Mouse (Mus musculus) heart, postnatal 10 days (tissue): Measurements from ENCODE around the gene Phyh. TPM values are rescaled to one million over a fixed set of nuclear protein-coding genes. Genes with fewer than 3 reads are reported as not detected.
"Not testable (repeated sequence)": the region's sequence is repeated elsewhere in the genome, so short reads cannot be mapped to it uniquely, and the experiment has no call there.

Experiments used
- DNase-seq, 2 experiments: peaks; one replicate each; pipeline ENCODE4 v3.0.0; 2021
- intact Hi-C: fragments of 180-260 bp; cut with DNase I; formaldehyde crosslinking; loops from one replicate; pipeline ENCODE4 v1.15.1; 2025
- total RNA-seq, 2 experiments: library from RNA; stranded (reverse); gene quantifications; 2 replicates each; pipeline ENCODE4 v1.2.3; 2021

Phyh gene
- total RNA-seq, 2 experiments from 2014 or later, result 417 to 432 TPM

GRCm38 (mm10) chr2:4913949-4914348 is 4.9 kb upstream of the Phyh start:
- intact Hi-C loops, result no loop called here

GRCm38 (mm10) chr2:4916037-4916436 is 2.8 kb upstream of the Phyh start:
- DNase-seq, result no peak
- intact Hi-C loops, result loop anchor here (2.0 to 5.0 kb wide), 4 partner anchors 81 to 855 kb away; partner anchors contain the start of gene Mcm10

More at GRCm38 (mm10) chr2:4913949-4914348, 4.9 kb upstream of the Phyh start:
- no peak for DNase-seq

GRCm38 (mm10) chr2:4917326-4918021 is 1.3 kb upstream of the Phyh start:
- intact Hi-C loops, result loop anchor here (1.0 to 5.0 kb wide), 5 partner anchors 80 to 853 kb away; partner anchors contain the start of gene Mcm10
- peak; percentile 63 to 73 for DNase-seq

- intact Hi-C loops, result no loop called here
- no peak for DNase-seq
These were observed 2.2 kb downstream of the Phyh start for GRCm38 (mm10) chr2:4921019-4921418.

GRCm38 (mm10) chr2:4922476-4923164 is 3.8 kb downstream of the Phyh start:
- intact Hi-C loops, result no loop called here
- no peak for DNase-seq

- intact Hi-C loops, result no loop called here
- DNase-seq, result no peak
These were observed 8.6 kb downstream of the Phyh start for GRCm38 (mm10) chr2:4927391-4927790.

- intact Hi-C loops, result no loop called here
- DNase-seq, result no peak
These were observed 10.4 kb downstream of the Phyh start for GRCm38 (mm10) chr2:4929230-4929629.

- no peak for DNase-seq
- intact Hi-C loops, result no loop called here
These were observed 15.7 kb downstream of the Phyh start for GRCm38 (mm10) chr2:4934516-4934915.

GRCm38 (mm10) chr2:4937931-4938330 is 19.1 kb downstream of the Phyh start:
- intact Hi-C loops, result no loop called here
- no peak for DNase-seq

- no peak for DNase-seq
These were observed 22.0 kb downstream of the Phyh start for GRCm38 (mm10) chr2:4940861-4941260.

GRCm38 (mm10) chr2:4949691-4950090 is 30.9 kb downstream of the Phyh start:
- DNase-seq, intact Hi-C loops: not testable (repeated sequence)

More at GRCm38 (mm10) chr2:4940861-4941260, 22.0 kb downstream of the Phyh start:
- intact Hi-C loops, result no loop called here

- intact Hi-C loops, result no loop called here
- DNase-seq, result no peak
These were observed 32.2 kb downstream of the Phyh start for GRCm38 (mm10) chr2:4950986-4951385.

GRCm38 (mm10) chr2:4954216-4954760 is 35.5 kb downstream of the Phyh start:
- no peak for DNase-seq
- intact Hi-C loops, result no loop called here

GRCm38 (mm10) chr2:4958039-4958438 is 39.2 kb downstream of the Phyh start:
- DNase-seq, result no peak
- intact Hi-C loops, result no loop called here

GRCm38 (mm10) chr2:4967806-4968205 is 49.0 kb downstream of the Phyh start:
- intact Hi-C loops, result no loop called here
- DNase-seq, result no peak

GRCm38 (mm10) chr2:4969083-4969482 is 50.3 kb downstream of the Phyh start:
- intact Hi-C loops, result no loop called here
- DNase-seq, result no peak

GRCm38 (mm10) chr2:4975807-4976206 is 57.0 kb downstream of the Phyh start, which contains the start of gene Ucma:
Gene Ucma (plus strand): TSS chr2:4976122.
- no peak for DNase-seq
- intact Hi-C loops, result no loop called here

- peak; percentile 6 to 11 for DNase-seq
- intact Hi-C loops, result no loop called here
These were observed 59.3 kb downstream of the Phyh start for GRCm38 (mm10) chr2:4978091-4978490.

- no peak for DNase-seq
- intact Hi-C loops, result no loop called here
These were observed 65.2 kb downstream of the Phyh start for GRCm38 (mm10) chr2:4983987-4984386.

- intact Hi-C loops, result no loop called here
- DNase-seq, result no peak
These were observed 66.2 kb downstream of the Phyh start for GRCm38 (mm10) chr2:4985000-4985399.

- DNase-seq, result no peak
- intact Hi-C loops, result no loop called here
These were observed 68.0 kb downstream of the Phyh start for GRCm38 (mm10) chr2:4986798-4987197.
